Mouse (Mus musculus): ENCODE results near the gene Fis1.
A peak's percentile ranks its signal among the peaks of the same experiment; 100 is the strongest.
"Not testable (repeated sequence)": the region's sequence is repeated elsewhere in the genome, so short reads cannot be mapped to it uniquely, and the experiment has no call there.

Fis1 gene

DNA sequence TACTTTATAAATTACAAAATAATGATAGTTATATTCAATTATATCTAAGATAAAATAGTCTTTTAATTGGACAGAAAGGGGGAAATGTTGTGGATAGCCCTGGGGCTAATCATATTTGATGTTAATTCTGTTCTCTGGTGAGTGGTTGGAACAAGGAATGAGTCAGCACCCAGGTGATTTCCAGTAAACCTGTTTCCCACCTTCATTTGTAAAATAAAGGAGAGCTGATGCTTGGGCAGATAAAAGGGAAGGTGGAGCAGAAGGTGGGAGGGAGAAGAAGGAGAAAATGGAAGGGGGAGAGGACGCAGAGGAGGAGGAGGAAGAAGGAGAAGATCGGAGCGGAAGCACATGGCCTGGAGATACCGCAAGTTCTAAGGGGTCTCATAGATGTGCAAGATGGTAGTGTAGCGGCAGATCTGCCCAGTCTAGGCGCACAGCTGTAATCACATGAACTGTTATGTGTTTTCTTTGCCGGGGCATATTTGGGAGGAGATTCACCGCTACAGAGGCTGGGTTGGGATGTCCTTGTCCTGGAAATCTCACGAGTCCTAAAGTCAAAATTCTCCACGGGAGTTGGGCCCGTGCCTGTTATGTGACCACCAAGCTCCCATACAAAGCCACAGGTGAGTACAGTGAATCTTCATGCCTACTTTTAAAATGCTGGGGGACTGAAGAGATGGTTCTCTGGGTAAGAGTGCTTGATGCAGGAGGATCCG lies 12.1 kb upstream of the Fis1 start:
- DNase-seq, result no peak

DNA sequence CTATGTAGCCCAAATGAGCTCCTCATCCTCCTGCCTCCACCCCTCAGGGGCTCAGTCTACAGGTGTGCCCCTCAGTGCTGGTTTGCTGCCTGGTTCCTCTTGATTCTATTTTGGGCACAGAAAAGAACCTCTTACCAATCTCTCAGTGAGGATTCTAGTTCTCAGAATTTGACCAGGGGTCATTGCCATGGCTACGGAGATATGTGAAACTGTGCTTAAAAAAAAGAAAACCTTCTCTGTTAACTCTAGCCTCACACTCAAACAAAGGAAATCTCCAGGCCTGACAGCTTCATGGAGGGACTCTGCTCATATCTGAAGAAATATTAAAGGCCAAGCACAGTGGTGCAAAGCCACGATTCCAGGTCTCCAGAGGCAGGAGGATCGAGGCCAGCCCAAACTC lies 10.3 kb upstream of the Fis1 start:
- no peak for DNase-seq

DNA sequence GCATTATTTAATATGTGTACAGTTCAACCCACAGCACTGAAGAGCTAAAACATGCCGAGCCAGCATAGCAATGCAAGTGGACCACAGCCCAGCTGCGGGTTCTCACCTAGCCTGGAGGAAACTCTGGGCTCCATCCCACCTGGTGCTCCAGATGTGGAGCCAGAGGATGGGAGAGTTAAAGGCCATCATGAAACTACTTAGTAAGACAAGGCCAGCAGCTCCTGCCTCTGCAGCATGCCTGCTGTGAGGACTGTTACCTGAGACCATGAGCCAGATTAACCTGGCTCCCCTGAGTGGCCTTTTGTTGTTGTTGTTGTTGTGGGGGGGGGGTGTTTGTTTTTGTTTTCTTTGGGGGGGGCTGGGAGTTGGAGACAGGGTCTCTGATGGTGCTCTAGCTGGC lies 9.7 kb upstream of the Fis1 start:
- no peak for DNase-seq

DNA sequence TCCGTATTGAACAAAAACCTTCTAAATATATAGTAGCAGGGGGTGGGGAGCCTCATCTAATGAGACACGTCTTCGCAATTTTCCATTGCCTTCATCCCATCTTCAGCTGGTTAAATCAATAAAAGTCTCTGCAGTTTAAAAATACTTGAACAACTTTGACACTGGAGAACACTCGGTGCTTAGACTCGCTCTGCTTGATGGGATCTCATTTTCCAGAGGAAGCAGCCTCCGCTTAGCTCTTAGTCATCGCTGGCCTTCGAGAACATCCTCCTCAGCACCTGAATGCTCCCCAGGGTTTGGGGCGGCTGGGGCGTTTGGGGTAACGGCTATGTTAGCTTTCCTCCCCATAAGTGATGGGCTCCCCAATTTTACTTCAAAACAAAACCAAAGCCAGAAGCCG lies 8.0 kb upstream of the Fis1 start:
- DNase-seq, result no peak

GRCm38 (mm10) chr5:136947874-136948273 lies 5.2 kb upstream of the Fis1 start:
- DNase-seq, result no peak

DNA sequence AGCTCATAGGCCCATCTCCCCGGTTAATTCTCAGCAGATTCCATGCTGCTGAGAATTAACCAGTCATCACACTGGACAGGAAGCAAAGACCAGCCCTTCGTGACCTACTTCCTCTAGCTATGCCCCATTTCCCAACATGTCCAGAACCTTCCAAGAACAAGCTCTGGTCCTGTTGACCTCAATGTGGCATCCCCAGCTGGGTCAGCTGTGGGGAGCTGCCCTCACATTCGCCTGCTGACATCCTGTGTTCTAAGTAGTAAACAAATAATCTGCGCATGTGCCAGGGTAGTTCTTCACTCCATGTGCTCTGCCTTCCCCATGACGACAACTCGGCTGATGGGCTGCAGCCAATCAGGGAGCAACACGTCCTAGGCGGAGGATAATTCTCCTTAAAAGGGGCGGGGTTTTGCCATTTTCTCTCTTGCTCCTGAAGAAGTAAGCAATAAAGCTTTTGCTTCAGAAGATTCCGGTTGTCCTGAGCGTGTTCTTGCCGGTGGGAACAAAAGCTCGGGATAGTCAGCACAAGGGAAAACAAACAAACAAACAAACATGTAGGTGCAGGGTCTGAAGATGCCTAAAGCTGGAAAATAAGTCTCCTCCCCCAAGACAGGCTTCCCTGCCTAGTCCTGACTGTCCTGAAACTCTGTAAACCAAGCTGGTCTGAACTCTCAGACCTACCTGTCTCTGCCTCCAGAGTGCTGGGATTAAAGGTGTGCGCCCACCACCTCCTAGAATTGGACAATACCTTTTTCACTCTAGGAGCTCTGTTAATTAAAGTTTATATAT lies 3.3 kb upstream of the Fis1 start:
- DNase-seq, result not testable (repeated sequence)

- no peak for DNase-seq
Observed at GRCm38 (mm10) chr5:136950521-136950920, 2.6 kb upstream of the Fis1 start.

DNA sequence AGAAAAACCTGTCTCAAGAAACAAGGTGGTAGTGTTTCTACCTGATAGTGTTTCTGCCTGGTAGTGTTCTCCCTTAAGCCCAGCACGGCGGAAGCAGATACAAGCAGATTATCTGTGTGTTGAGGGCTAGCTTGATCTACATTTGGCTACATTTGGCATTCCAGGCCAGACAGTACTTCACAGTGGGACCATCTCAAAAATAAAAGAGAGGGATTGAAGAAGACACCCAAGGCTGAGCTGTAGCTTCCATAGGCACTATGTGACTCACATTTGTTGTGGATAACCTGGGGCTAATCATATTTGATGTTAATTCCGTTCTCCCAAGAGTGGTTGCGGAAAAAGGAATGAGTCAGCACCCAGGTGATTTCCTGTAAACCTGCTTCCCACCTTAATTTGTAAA lies 922 bp upstream of the Fis1 start:
- no peak for DNase-seq

DNA sequence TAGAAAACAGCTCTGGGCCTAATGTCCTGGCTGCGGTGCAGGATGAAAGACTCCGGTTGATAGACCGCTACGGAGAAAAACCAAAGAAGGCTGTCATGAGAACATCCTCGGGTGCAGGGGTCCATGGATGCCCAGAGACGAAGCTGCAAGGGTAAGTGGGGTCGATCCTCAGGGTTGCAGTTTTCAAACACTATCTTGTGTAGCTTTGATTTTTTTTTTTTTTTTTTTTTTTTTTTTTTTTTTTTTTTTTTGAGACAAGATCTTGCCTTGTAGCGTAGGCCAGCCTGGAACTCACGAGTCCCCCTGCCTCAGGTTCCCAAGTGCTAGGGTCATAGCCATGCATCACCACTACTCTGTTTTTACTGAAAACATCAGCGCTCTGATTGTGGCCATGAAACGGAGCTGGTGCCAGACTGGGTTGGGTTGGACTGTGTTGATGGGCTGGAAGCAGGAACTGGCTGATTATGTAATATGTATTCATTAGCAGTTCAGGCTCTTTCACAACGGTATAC lies 421 bp downstream of the Fis1 start:
- DNase-seq, result peak; percentile 68

DNA sequence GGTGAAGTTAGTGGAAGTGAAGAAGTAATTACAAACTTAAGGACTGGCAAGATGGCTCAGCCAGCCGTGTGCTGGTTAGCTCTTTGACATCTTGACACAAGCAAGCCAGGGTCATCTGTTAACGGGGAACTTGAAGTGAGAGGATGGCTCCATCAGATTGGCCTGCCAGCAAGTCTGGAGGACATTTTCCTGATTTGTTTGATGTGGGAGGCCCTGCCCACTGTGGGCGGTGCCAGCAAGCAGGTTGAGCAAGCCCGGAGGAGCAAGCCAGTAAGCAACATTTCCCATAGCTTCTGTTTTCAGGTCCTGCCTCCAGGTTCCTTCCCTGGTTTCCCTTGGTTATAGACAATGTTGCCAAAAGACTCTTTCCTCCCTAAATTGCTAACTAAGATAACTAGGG lies 2.5 kb downstream of the Fis1 start:
- no peak for DNase-seq

DNA sequence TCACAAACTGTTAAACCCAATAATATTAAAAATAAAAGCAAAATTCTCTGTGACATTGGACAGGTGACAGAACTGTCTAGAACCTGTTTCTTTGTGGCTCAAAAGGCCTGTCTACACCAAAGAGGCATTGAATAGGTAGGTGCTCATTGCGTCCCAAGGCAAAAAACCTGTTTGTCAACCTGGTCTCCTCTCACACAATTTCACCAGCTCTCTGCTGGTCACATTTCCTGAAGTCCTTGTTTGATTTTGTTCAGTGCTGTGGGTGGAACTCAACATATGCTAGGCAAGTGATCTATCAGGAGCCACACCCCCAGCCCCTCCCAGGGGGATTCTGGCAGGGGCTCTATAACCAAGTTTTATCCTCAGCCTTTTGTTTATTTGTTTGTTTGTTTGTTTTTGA lies 4.2 kb downstream of the Fis1 start:
- peak; percentile 21 for DNase-seq

- peak; percentile 15 for DNase-seq
Observed at GRCm38 (mm10) chr5:136958991-136959605, 6.0 kb downstream of the Fis1 start.

DNA sequence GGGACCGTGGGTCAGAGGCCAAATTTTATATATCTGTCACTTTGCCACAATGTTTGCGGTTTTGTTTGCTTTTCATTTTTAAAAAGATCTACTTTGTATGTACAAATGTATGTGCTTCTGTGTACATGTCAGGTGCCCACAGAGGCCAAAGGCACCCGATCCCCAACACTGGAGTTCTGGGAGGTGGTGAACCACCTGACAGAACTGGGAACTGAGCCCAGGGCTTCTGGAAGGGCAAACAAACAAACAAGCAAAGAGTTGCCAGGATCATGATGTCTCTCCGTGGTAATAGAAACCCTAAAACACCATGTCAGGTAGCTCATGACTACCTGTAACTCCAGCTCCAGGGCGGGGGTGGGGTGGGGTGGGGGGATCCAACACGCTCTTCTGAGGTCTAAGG lies 7.0 kb downstream of the Fis1 start:
- peak; percentile 31 for DNase-seq

GRCm38 (mm10) chr5:136961334-136961982 lies 8.4 kb downstream of the Fis1 start:
- DNase-seq, result no peak

DNA sequence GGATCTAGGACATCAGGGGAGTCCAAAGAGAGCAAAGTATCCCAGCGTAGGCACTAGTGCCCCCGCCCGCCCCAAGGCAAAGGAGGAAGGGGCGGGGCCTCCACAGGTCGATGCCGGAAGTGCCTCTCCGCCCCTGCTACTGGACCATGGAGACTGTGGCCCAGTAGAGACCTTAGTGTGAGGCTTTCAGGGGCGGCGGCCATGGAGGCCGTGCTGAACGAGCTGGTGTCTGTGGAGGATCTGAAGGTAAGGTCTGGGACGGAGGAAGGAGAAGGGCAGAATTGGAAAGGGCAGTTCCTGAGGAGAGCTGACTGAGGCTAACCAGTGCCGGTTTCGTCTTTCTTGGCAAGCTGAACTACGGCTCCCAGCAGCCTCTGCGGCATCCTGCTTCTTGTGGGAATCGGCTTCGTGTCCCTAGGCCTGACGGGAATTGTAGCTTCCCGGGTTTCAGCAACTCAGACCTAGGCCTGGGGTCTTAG lies 8.9 kb downstream of the Fis1 start:
- DNase-seq, result peak; percentile 93

- DNase-seq, result peak; percentile 88
Observed at GRCm38 (mm10) chr5:136962501-136962900, 9.4 kb downstream of the Fis1 start.

- peak; percentile 63 for DNase-seq
Observed at GRCm38 (mm10) chr5:136962966-136963540, 10.0 kb downstream of the Fis1 start.

DNA sequence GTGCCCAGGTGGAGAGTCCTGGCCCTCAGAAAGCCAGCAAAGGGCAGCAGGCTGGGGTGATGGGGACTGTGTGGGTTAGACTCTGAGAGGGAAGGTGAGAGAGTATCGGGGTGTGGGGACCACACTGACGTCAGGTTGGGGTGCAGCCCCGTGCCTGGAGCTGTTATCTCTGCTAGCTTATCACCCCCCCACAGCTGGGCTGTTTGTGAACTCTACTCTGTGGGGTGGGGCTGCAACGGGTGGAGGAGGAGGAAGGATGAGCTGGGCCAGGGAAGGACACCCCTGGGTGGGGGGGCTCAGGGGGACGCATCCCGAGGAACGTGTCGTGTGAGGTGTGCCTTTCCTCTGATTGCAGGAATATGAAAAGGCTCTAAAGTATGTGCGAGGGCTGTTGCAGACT lies 12.1 kb downstream of the Fis1 start:
- DNase-seq, result peak; percentile 31

- peak; percentile 17 for DNase-seq
Observed at GRCm38 (mm10) chr5:136965686-136966085, 12.6 kb downstream of the Fis1 start.

DNA sequence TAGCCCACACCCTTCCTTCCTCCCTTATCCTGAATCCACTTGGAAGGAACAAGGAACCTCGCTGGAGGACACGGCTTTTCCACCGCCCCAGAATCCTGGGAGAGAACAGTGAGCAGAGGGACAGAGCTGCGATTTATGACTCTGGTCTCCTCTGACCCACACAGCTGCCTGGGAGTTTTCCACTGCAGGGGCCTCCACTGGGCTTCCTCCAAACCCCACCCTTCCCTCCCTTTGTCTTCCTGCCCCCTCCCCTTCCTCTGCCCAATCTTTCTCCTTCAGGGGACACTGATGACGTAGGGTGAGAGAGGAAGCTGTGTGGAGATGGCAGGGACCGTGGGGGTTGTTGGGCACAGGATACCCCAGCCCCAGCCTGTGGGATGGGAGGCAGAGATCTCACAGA lies 13.3 kb downstream of the Fis1 start, which contains the start of gene Cldn15:
Gene Cldn15, plus strand, starts transcription at position 286 of the 400 bp plus-strand sequence.
- DNase-seq, result peak; percentile 12

- peak; percentile 10 for DNase-seq
Observed at GRCm38 (mm10) chr5:136966861-136967455, 13.9 kb downstream of the Fis1 start.

DNA sequence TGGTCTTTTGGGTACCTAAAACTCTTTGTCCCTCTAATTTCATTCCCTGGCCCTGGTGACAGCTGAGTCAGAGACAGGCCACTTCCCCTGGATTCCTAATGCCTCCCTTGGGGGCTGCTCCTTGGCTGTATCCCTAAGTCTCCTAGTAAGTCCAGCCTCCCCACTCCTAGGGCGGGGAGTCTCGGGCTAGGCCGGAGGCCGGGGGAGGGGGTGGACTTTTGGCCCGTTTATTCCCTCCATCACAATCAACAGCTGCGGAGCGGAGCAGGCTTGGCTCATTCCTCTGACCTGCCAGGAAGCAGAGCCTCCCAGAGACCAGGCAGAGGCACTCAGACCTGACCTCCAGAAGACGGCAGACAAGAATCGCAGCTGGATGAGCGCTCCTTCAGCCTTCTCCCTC lies 14.5 kb downstream of the Fis1 start:
- DNase-seq, result peak; percentile 8

All from cerebellum, adult 9-10 months (tissue).